Mouse (Mus musculus) CD4-positive, CD25-positive, alpha-beta regulatory T cell, adult 9 weeks (primary cell): ENCODE data around the gene Cadm1. TPM values are rescaled to one million over a fixed set of nuclear protein-coding genes. Genes with fewer than 3 reads are reported as not detected.

Experiments
- polyA plus RNA-seq: library from polyadenylated mRNA; unstranded; fragments of 100-300 nt; shearing (Covaris generic); gene quantifications from one replicate; pipeline ENCODE4 v1.2.1, GENCODE M21; 2017

Gene Cadm1
- polyA plus RNA-seq, result 0.33 TPM

GRCm38 (mm10) chr9:47529602-47530450 lies at the start of gene Cadm1:
TSS of gene Cadm1 (plus strand) at chr9:47530173.

